In the genomic region with DNA sequence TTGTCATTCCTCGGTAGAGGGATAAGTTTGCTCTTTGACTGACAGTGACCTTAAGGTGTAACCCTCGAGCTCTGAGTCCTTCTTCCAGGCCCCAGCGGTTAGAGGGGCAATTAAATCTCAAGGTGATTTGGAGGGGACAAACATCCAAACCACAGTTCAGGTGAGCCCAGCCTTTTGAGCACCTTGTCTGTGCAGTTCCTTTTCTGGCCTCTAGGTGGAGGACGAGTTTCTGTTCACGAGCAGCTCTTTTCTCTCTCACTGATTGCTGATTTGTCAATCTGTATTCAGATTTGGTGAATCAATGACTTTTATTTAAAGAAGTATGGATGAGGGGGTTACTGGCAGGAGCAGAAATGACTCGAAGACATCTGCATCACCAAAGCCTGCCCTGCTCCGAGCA, we compare ENCODE assay signal across 8 mouse cellular contexts.
DNase-seq lines count a peak whose midpoint lies in the region; ATAC-seq and TF ChIP-seq lines count a peak whose summit lies in the region.
"Had no signal": no experiment of that assay in that cellular context is flagged by ENCODE, and none has a peak within 500 bp of the region (broad histone marks: within the 10 kb centered on the region; RNA-seq: fewer than 3 reads in every experiment).

No protein-coding gene starts in this region.

- no peak for ATAC-seq in kidney, embryonic 14.5 days (ENCODE audit: low FRiP score, low TSS enrichment)

- H3K36me3 ChIP-seq in kidney, embryonic 14.5 days (ENCODE audit: control insufficient read depth, insufficient read depth, low read length): no peaks in the 10 kb centered on the region
- H3K36me3 ChIP-seq in ES-Bruce4 (ENCODE audit: control insufficient read depth, insufficient read depth, low read length, poor library complexity, severe bottlenecking): no peaks in the 10 kb centered on the region

- H3K4me3 ChIP-seq in kidney, embryonic 14.5 days (ENCODE audit: low read length): no peak overlapping the region
- no peak overlapping the region for H3K4me3 ChIP-seq in ES-Bruce4 (ENCODE audit: low read depth, low read length)
- H3K4me3 ChIP-seq in lung, adult 2 months (replicated peaks; ENCODE audit: extremely low read depth, low read depth, low read length): no peak overlapping the region

- TF ChIP-seq CTCF in ES-Bruce4 (IDR thresholded peaks at IDR 0.05; ENCODE audit: low read depth, low read length): peak; percentile 49
- TF ChIP-seq CTCF in lung, adult 2 months (IDR thresholded peaks at IDR 0.05; ENCODE audit: insufficient read depth, low read length): peak; percentile 56

- no peak for TF ChIP-seq EP300 in ES-Bruce4 (IDR thresholded peaks at IDR 0.05; ENCODE audit: insufficient read depth, low read depth, low read length)

- H3K9ac ChIP-seq in kidney, embryonic 14.5 days (ENCODE audit: low read depth, low read length): no peak overlapping the region
- H3K9ac ChIP-seq in ES-Bruce4 (ENCODE audit: low read depth, poor library complexity, severe bottlenecking): no peak overlapping the region

- no peaks in the 10 kb centered on the region for H3K9me3 ChIP-seq in kidney, embryonic 14.5 days (ENCODE audit: control insufficient read depth, low read length)
- H3K9me3 ChIP-seq in ES-Bruce4 (replicated peaks; ENCODE audit: control insufficient read depth, insufficient read depth, low read length, poor library complexity, severe bottlenecking): no peaks in the 10 kb centered on the region

- 30% methylated on average over 7 of the region's 7 CpGs for WGBS in kidney, embryonic 14.5 days
- 30% methylated on average over 7 of the region's 7 CpGs for WGBS in lung, adult 2 months

- peak; percentile 6 to 44 for DNase-seq in kidney, adult 8-10 months
- DNase-seq in ZHBTc4 (ENCODE audit: low read depth, low spot score): peak; percentile 51
- DNase-seq in embryo, embryonic 9.5 days (ENCODE audit: extremely low spot score): peak; percentile 33
- DNase-seq in lung, adult 2 months: peak; percentile 26
- DNase-seq in thymus, postnatal 36 days: peak; percentile 13 to 19

- no peaks in the 10 kb centered on the region for H3K27me3 ChIP-seq in kidney, embryonic 14.5 days (ENCODE audit: control insufficient read depth, insufficient read depth, low read length)
- no peaks in the 10 kb centered on the region for H3K27me3 ChIP-seq in ES-Bruce4 (ENCODE audit: control insufficient read depth, insufficient read depth, low read length, poor library complexity, severe bottlenecking)

- no peak for TF ChIP-seq POLR2A in ES-Bruce4 (IDR thresholded peaks at IDR 0.05; ENCODE audit: insufficient read depth, low read length)
- TF ChIP-seq POLR2A in lung, adult 2 months (IDR thresholded peaks at IDR 0.05; ENCODE audit: borderline replicate concordance, extremely low read depth, low read depth, low read length): no peak

- no peak overlapping the region for H3K4me2 ChIP-seq in kidney, embryonic 14.5 days (replicated peaks; ENCODE audit: low read depth, low read length)

- no peak overlapping the region for H3K27ac ChIP-seq in kidney, embryonic 14.5 days (ENCODE audit: low read depth, low read length)
- H3K27ac ChIP-seq in ES-Bruce4 (ENCODE audit: insufficient read depth, low read length): no peak overlapping the region
- H3K27ac ChIP-seq: macrophage had no signal

- H3K4me1 ChIP-seq in kidney, embryonic 14.5 days (ENCODE audit: control insufficient read depth, insufficient read depth, low read length): no peaks in the 10 kb centered on the region
- H3K4me1 ChIP-seq in ES-Bruce4 (ENCODE audit: control insufficient read depth, insufficient read depth, low read length): no peaks in the 10 kb centered on the region
- no peaks in the 10 kb centered on the region for H3K4me1 ChIP-seq in lung, adult 2 months (ENCODE audit: control insufficient read depth, insufficient read depth, low read length)
